Mouse (Mus musculus) embryonic facial prominence, embryonic 14.5 days (tissue): ENCODE results near the gene Gcgr. TPM values are rescaled to one million over a fixed set of nuclear protein-coding genes. Genes with fewer than 3 reads are reported as not detected.
A peak's percentile ranks its signal among the peaks of the same experiment; 100 is the strongest.
"Not testable (repeated sequence)": the region's sequence is repeated elsewhere in the genome, so short reads cannot be mapped to it uniquely, and the experiment has no call there.

ENCODE experiments used
- ATAC-seq: fragments of 200-750 bp; cut with Nextera tagmentation; 2 replicates; pipeline ENCODE4 v1.8.0; 2017; ENCODE audit warnings: low read depth, moderate number of reproducible peaks, moderate TSS enrichment
- DNase-seq: peaks from one replicate; pipeline ENCODE4 v3.0.0-alpha.2; 2015; ENCODE audit warnings: low spot score
- H3K27ac ChIP-seq: fragments of 300-500 bp; sonication (generic); replicated peaks from 2 replicates; pipeline ENCODE4 v1.5.1; 2014; ENCODE audit warnings: low read depth, mild to moderate bottlenecking, low read length, moderate library complexity
- H3K27me3 ChIP-seq: fragments of 300-500 bp; sonication (generic); replicated peaks from 2 replicates; pipeline ENCODE4 v1.6.1; 2014; ENCODE audit warnings: low read length; ENCODE audit not compliant: control insufficient read depth, insufficient read depth
- H3K36me3 ChIP-seq: fragments of 300-500 bp; sonication (generic); 2 replicates; pipeline ENCODE4 v1.6.1; 2014; ENCODE audit warnings: low read length, mixed read lengths; ENCODE audit not compliant: control insufficient read depth, insufficient read depth
- H3K4me1 ChIP-seq: fragments of 300-500 bp; sonication (generic); 2 replicates; pipeline ENCODE4 v1.6.1; 2014; ENCODE audit warnings: antibody characterized with exemption, low read length; ENCODE audit not compliant: control insufficient read depth, insufficient read depth
- H3K4me2 ChIP-seq: fragments of 300-500 bp; sonication (generic); 2 replicates; pipeline ENCODE4 v1.6.1; 2014; ENCODE audit warnings: low read depth, mild to moderate bottlenecking, low read length, moderate library complexity, mixed read lengths
- H3K4me3 ChIP-seq: fragments of 300-500 bp; sonication (generic); 2 replicates; pipeline ENCODE4 v1.5.1; 2014; ENCODE audit warnings: low read depth, mild to moderate bottlenecking, low read length
- H3K9ac ChIP-seq: fragments of 300-500 bp; sonication (generic); 2 replicates; pipeline ENCODE4 v1.6.1; 2014; ENCODE audit warnings: low read depth, mild to moderate bottlenecking, low read length, moderate library complexity, mixed read lengths
- H3K9me3 ChIP-seq: fragments of 300-500 bp; sonication (generic); 2 replicates; pipeline ENCODE4 v1.6.1; 2016; ENCODE audit warnings: low read length; ENCODE audit not compliant: control insufficient read depth
- WGBS: fragments of 180-500 bp; shearing (Covaris S2); extraction: QIAGEN DNeasy Blood & Tissue Kit; methylation state at CpG from one replicate; pipeline ENCODE4 v1.1.7; 2014; 5-methylcytosine and 5-hydroxymethylcytosine counted together
- polyA plus RNA-seq: library from polyadenylated mRNA; unstranded; fragments of >200 nt; fragmentation: Nextera tagmentation; extraction: Ambion mirVana; gene quantifications from 2 replicates; pipeline ENCODE4 v1.2.1, GENCODE M21; 2014

Gcgr gene
- polyA plus RNA-seq, 1 experiment from 2014 or later, result 1.0 TPM

- no peaks in the 10 kb centered on the region for H3K27me3 ChIP-seq
- peaks cover 11% of the 10 kb centered on the region for H3K4me1 ChIP-seq
- H3K9ac ChIP-seq, result peak overlapping the region; percentile 94
- DNase-seq (peak; percentile 65), ATAC-seq (no peak)
- H3K4me3 ChIP-seq, result peak overlapping the region; percentile 88
- peak overlapping the region; percentile 96; the same call in 1 of the 2 replicates for H3K27ac ChIP-seq
- H3K36me3 ChIP-seq, result peaks cover 46% of the 10 kb centered on the region
- peaks cover 4% of the 10 kb centered on the region; the same call in 1 of the 2 replicates for H3K9me3 ChIP-seq
- 57% methylated on average over 15 of the region's 15 CpGs for WGBS
- H3K4me2 ChIP-seq, result peak overlapping the region; percentile 64
Observed at GRCm38 (mm10) chr11:120579316-120580107, 49.0 kb downstream of the Gcgr start.

- no peak for DNase-seq
- Histone ChIP-seq H3K27me3 (no peaks in the 10 kb centered on the region), H3K27ac (peak overlapping the region; percentile 96), H3K36me3 (peaks cover 52% of the 10 kb centered on the region), H3K4me3 (peak overlapping the region; percentile 88), H3K9ac (peak overlapping the region; percentile 94), H3K9me3 (peaks cover 4% of the 10 kb centered on the region; the same call in 1 of the 2 replicates), H3K4me1 (peaks cover 9% of the 10 kb centered on the region), H3K4me2 (peak overlapping the region; percentile 64)
- WGBS, result 66% methylated on average over 7 of the region's 7 CpGs
- no peak for ATAC-seq
Observed at GRCm38 (mm10) chr11:120580190-120580589, 49.7 kb downstream of the Gcgr start.

- WGBS, result under 1% methylated on average over 18 of the region's 44 CpGs
- DNase-seq, result peak; percentile 33
Observed at GRCm38 (mm10) chr11:120580871-120581331, 50.4 kb downstream of the Gcgr start.

GRCm38 (mm10) chr11:120581490-120582267, 51.2 kb downstream of the Gcgr start, which contains the start of gene Arhgdia:
Gene Arhgdia (minus strand): TSS chr11:120581624.
- WGBS, result 9% methylated on average over 56 of the region's 75 CpGs
- Histone ChIP-seq H3K36me3 (peaks cover 66% of the 10 kb centered on the region), H3K27ac (peak within 1 kb of the TSS; percentile 96), H3K27me3 (no peaks in the 10 kb centered on the region), H3K4me2 (peak within 1 kb of the TSS; percentile 64), H3K9me3 (peaks cover 4% of the 10 kb centered on the region; the same call in 1 of the 2 replicates), H3K9ac (peak within 1 kb of the TSS; percentile 94), H3K4me3 (peak within 1 kb of the TSS; percentile 88), H3K4me1 (peaks cover 9% of the 10 kb centered on the region)
- peak; percentile 88 for DNase-seq
- peak; percentile 58 for ATAC-seq

More at GRCm38 (mm10) chr11:120580871-120581331, 50.4 kb downstream of the Gcgr start:
- Histone ChIP-seq H3K27me3 (no peaks in the 10 kb centered on the region), H3K27ac (peak overlapping the region; percentile 96), H3K4me3 (peak overlapping the region; percentile 88), H3K9ac (peak overlapping the region; percentile 94), H3K4me1 (peaks cover 9% of the 10 kb centered on the region), H3K4me2 (peak overlapping the region; percentile 64), H3K9me3 (peaks cover 4% of the 10 kb centered on the region; the same call in 1 of the 2 replicates), H3K36me3 (peaks cover 58% of the 10 kb centered on the region)
- peak; percentile 21 for ATAC-seq

GRCm38 (mm10) chr11:120582268-120582981, 51.9 kb downstream of the Gcgr start:
- Histone ChIP-seq H3K9me3 (peaks cover 4% of the 10 kb centered on the region; the same call in 1 of the 2 replicates), H3K27ac (peak overlapping the region; percentile 96), H3K4me2 (peak overlapping the region; percentile 64), H3K9ac (peak overlapping the region; percentile 94), H3K36me3 (peaks cover 69% of the 10 kb centered on the region), H3K4me1 (peaks cover 9% of the 10 kb centered on the region), H3K27me3 (no peaks in the 10 kb centered on the region), H3K4me3 (peak overlapping the region; percentile 88)
- DNase-seq (no peak), ATAC-seq (no peak)
- 72% methylated on average over 8 of the region's 8 CpGs for WGBS

GRCm38 (mm10) chr11:120582982-120583293, 52.4 kb downstream of the Gcgr start:
- not testable (repeated sequence) for ATAC-seq, H3K4me2 ChIP-seq, DNase-seq, H3K4me1 ChIP-seq, H3K4me3 ChIP-seq, H3K27me3 ChIP-seq, H3K27ac ChIP-seq, H3K9ac ChIP-seq, H3K9me3 ChIP-seq
- H3K36me3 ChIP-seq, result peaks cover 69% of the 10 kb centered on the region
- 90% methylated on average over 2 of the region's 2 CpGs for WGBS

- no peak overlapping the region for H3K9ac ChIP-seq
- H3K4me1 ChIP-seq, result peaks cover 9% of the 10 kb centered on the region
- no peak overlapping the region for H3K4me3 ChIP-seq
- WGBS, result 90% methylated on average over 1 of the region's 1 CpGs
- ATAC-seq, result no peak
- H3K9me3 ChIP-seq, result peaks cover 4% of the 10 kb centered on the region; the same call in 1 of the 2 replicates
- H3K36me3 ChIP-seq, result peaks cover 69% of the 10 kb centered on the region
- no peak overlapping the region for H3K4me2 ChIP-seq
- no peak overlapping the region for H3K27ac ChIP-seq
- H3K27me3 ChIP-seq, result no peaks in the 10 kb centered on the region
- DNase-seq, result no peak
Observed at GRCm38 (mm10) chr11:120583937-120584336, 53.4 kb downstream of the Gcgr start.

GRCm38 (mm10) chr11:120588531-120588930, 58.0 kb downstream of the Gcgr start:
- H3K27ac ChIP-seq, result no peak overlapping the region
- peaks cover 4% of the 10 kb centered on the region; the same call in 1 of the 2 replicates for H3K9me3 ChIP-seq
- no peak for DNase-seq
- WGBS, result 95% methylated on average over 6 of the region's 6 CpGs
- no peak overlapping the region for H3K4me3 ChIP-seq
- no peak overlapping the region for H3K4me2 ChIP-seq
- H3K9ac ChIP-seq, result no peak overlapping the region
- no peaks in the 10 kb centered on the region for H3K4me1 ChIP-seq
- peaks cover 99% of the 10 kb centered on the region for H3K36me3 ChIP-seq
- ATAC-seq, result no peak
- no peaks in the 10 kb centered on the region for H3K27me3 ChIP-seq
